Comparison of ENCODE assay signal across 7 mouse cellular contexts in genomic region chr5:33722266-33723018, GRCm38 (mm10). TPM values are rescaled to one million over a fixed set of nuclear protein-coding genes. Genes with fewer than 3 reads are reported as not detected.
DNase-seq lines count a peak whose midpoint lies in the region; ATAC-seq and TF ChIP-seq lines count a peak whose summit lies in the region.

No protein-coding gene starts in this region.

- no peaks in the 10 kb centered on the region for H3K9me3 ChIP-seq in forebrain, embryonic 12.5 days
- H3K9me3 ChIP-seq in limb, embryonic 14.5 days (ENCODE audit: control insufficient read depth, low read length): no peaks in the 10 kb centered on the region

- DNase-seq in retina, embryonic 14.5 days (ENCODE audit: low spot score): peak; percentile 31
- no peak for DNase-seq in retina, postnatal 1 day
- no peak for DNase-seq in limb, embryonic 14.5 days (ENCODE audit: low spot score)
- DNase-seq in splenic B cell, adult 2 months (ENCODE audit: low read depth, low spot score): peak; percentile 13
- DNase-seq in ovary, adult 18-20 months (ENCODE audit: low spot score): no peak
- DNase-seq in layer of hippocampus, adult 9-11 months: no peak

- whole genome bisulfite sequencing in forebrain, embryonic 12.5 days: under 1% methylated on average over 53 of the region's 53 CpGs
- under 1% methylated on average over 50 of the region's 53 CpGs for WGBS in limb, embryonic 14.5 days

- ATAC-seq in forebrain, embryonic 12.5 days (ENCODE audit: low FRiP score): peak; percentile 12
- ATAC-seq in limb, embryonic 14.5 days (ENCODE audit: low FRiP score, low read depth): 0 out of 2 replicates have a peak, but pooled peaks have one; percentile 10

- peaks cover 77% of the 10 kb centered on the region for H3K27me3 ChIP-seq in forebrain, embryonic 12.5 days
- peaks cover 5% of the 10 kb centered on the region; the same call in 1 of the 2 replicates for H3K27me3 ChIP-seq in limb, embryonic 14.5 days (ENCODE audit: control insufficient read depth, insufficient read depth, low read length)
- no peaks in the 10 kb centered on the region; the same call in 1 of the 2 replicates for H3K27me3 ChIP-seq in splenic B cell, adult 2 months (ENCODE audit: control insufficient read depth, insufficient read depth, low read length, poor library complexity, severe bottlenecking)

- peak overlapping the region; percentile 67 for H3K4me3 ChIP-seq in forebrain, embryonic 12.5 days (replicated peaks)
- H3K4me3 ChIP-seq in limb, embryonic 14.5 days (replicated peaks; ENCODE audit: low read length): peak overlapping the region; percentile 78

- peak overlapping the region; percentile 94 for H3K9ac ChIP-seq in forebrain, embryonic 12.5 days
- peak overlapping the region; percentile 80 for H3K9ac ChIP-seq in limb, embryonic 14.5 days (ENCODE audit: low read depth, low read length, severe bottlenecking)

- peak overlapping the region; percentile 91 for H3K27ac ChIP-seq in forebrain, embryonic 12.5 days
- H3K27ac ChIP-seq in limb, embryonic 14.5 days (replicated peaks; ENCODE audit: low read depth, low read length): peak overlapping the region; percentile 80

- peak overlapping the region; percentile 91 for H3K4me2 ChIP-seq in forebrain, embryonic 12.5 days
- peak overlapping the region; percentile 95 for H3K4me2 ChIP-seq in limb, embryonic 14.5 days (replicated peaks; ENCODE audit: low read depth, low read length, severe bottlenecking)

- H3K4me1 ChIP-seq in forebrain, embryonic 12.5 days: peaks cover 84% of the 10 kb centered on the region
- H3K4me1 ChIP-seq in limb, embryonic 14.5 days (ENCODE audit: control insufficient read depth, insufficient read depth, low read length): peaks cover 8% of the 10 kb centered on the region

- H3K36me3 ChIP-seq in forebrain, embryonic 12.5 days (replicated peaks): peaks cover 18% of the 10 kb centered on the region
- peaks cover 12% of the 10 kb centered on the region for H3K36me3 ChIP-seq in limb, embryonic 14.5 days (ENCODE audit: control insufficient read depth, insufficient read depth, low read length)
- H3K36me3 ChIP-seq in splenic B cell, adult 2 months (ENCODE audit: control insufficient read depth, insufficient read depth, low read length, poor library complexity, severe bottlenecking): no peaks in the 10 kb centered on the region

- no peak for TF ChIP-seq POLR2A in limb, embryonic 14.5 days (IDR thresholded peaks at IDR 0.05; ENCODE audit: borderline replicate concordance, extremely low read depth, insufficient read depth, insufficient read length)

RNA-seq across cellular contexts. Expression of gene Fgfr3, which starts 1.0 kb away (rescaled TPM):
- polyA plus RNA-seq in forebrain, embryonic 12.5 days (2016; fragmentation: Nextera tagmentation; extraction: Ambion mirVana): 83.6 and 111 TPM in 2 replicates
- polyA plus RNA-seq in limb, embryonic 14.5 days (2012; rRNA removed): 143 and 179 TPM in 2 replicates
- polyA plus RNA-seq in limb, embryonic 14.5 days (2014; fragmentation: Nextera tagmentation; extraction: Ambion mirVana): 27.5 and 32.9 TPM in 2 replicates

Comparison
In these comparisons a context has a peak if more than half of its experiments do, and no peak if none do; other contexts are left out.
1. DNase-seq: peak in retina, embryonic 14.5 days (single experiment) and splenic B cell, adult 2 months (single experiment); none in retina, postnatal 1 day (single experiment), limb, embryonic 14.5 days (single experiment), ovary, adult 18-20 months (single experiment) and layer of hippocampus, adult 9-11 months (single experiment).